Mouse (Mus musculus): Measurements from ENCODE around the gene Olfr91.

The Olfr91 gene

DNA sequence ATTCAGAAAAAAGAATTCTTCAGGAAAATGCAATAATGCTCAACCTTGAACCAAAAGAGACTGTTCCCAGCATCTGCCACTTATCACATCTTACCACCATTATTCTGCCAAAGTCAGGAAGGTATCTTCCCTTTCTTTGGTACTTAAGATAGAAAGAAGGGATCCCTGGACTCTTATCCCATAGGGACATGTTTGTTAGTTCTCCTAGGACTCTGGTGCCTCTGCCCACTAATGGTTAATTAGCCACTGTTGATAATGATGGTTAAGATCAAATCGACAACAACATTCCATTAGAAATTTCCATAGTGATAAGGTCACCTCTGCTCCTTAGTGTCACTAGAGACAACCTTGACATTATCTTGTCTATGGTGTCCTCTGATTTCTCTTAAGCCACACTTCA lies at the start of gene Olfr91:
TSS of gene Olfr91 (minus strand) at position 101 of the 400 bp plus-strand sequence.
- TF ChIP-seq GATA4 (IDR thresholded peaks at IDR 0.05; ENCODE audit: insufficient replicate concordance, low read length): no peak

DNA sequence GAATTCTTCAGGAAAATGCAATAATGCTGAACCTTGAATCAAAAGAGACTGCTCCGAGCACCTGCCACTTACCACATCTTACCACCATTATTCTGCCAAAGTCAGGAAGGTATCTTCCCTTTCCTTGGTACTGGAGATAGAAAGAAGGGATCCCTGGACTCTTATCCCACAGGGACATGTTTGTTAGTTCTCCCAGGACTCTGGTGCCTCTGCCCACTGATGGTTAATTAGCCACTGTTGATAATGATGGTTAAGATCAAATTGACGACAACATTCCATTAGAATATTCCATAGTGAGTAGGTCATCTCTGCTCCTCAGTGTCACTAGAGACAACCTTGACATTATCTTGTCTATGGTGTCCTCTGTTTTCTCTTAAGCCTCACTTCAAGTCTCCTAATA lies 21.9 kb upstream of the Olfr91 start, which contains the start of gene Olfr92:
TSS of gene Olfr92 (minus strand) at position 101 of the 400 bp plus-strand sequence.
- TF ChIP-seq GATA4 (IDR thresholded peaks at IDR 0.05; ENCODE audit: insufficient replicate concordance, low read length): no peak

DNA sequence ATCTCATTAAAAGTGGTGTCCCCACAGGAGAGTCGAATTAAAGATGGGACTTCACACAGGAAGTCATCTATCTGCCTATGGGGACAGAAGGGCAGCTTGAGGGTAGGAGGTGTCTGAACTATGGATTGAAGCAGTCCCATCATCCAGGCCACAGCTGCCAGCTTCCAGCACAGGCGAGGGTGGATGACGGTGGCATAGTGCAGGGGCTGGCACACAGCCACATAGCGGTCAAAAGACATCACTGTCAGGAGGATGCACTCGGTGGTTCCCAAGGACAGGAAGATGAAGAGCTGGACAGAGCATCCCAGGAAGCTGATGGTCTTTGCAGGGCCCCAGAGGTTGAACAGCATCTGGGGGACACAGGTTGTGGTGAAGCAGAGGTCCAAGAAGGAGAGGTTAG lies 4.8 kb downstream of the Olfr91 start:
- TF ChIP-seq GATA4 (IDR thresholded peaks at IDR 0.05; ENCODE audit: insufficient replicate concordance, low read length): no peak

DNA sequence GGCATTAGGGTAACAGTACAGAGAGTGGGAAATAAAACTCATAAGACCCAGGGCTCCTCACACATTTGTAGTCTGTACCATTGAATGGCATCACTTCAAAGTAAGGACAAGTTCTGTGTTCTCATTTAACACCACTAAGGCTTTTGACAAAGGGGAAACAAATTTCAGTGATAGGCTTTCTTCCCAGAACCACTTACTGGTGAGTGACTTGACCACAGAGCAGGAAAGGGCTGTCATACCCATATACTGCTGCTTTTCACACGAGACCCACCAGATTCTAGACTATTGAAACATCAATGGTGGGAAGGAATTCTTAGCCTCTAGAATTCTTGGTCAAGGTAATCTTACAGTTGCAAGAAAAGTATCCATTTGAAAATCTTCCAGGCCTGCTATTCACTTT lies 5.9 kb downstream of the Olfr91 start:
- TF ChIP-seq GATA4 (IDR thresholded peaks at IDR 0.05; ENCODE audit: insufficient replicate concordance, low read length): no peak

DNA sequence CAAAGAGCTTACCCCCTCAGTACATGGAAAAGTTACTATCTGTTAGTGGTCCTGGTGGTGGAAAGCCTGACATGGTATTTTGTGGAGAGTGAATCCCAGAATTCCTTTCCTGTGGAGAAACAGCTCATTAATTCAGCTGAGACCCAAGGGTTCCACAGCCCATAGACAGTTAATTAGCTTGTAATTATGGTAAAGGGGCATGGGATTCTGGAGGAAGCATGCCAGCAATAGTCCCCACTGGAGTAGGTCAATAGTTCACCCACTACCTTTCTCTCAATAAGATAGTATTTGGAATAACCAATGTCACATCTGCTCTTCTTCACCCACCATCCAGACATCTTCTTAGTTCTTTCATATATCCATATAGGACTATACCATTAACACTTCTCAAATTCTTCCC lies 9.7 kb downstream of the Olfr91 start, which contains the start of gene Olfr90:
TSS of gene Olfr90 (minus strand) at position 101 of the 400 bp plus-strand sequence.
- TF ChIP-seq GATA4 (IDR thresholded peaks at IDR 0.05; ENCODE audit: insufficient replicate concordance, low read length): no peak

DNA sequence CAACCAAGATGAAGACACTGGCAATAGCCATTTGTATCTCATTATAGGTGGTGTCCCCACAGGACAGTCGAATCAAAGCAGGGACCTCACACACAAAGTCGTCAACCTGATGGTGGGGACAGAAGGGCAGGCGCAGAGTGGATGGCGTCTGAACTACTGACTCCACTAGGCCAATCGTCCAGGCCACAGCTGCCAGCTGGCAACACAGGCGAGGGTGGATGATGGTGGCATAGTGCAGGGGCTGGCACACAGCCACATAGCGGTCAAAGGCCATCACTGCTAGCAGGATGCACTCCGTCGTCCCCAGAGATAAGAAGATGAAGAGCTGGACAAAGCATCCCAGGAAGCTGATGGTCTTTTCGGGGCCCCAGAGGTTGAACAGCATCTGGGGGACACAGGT lies 12.5 kb downstream of the Olfr91 start:
- no peak; the same call in 1 of the 2 replicates for TF ChIP-seq GATA4 (IDR thresholded peaks at IDR 0.05; ENCODE audit: insufficient replicate concordance, low read length)

DNA sequence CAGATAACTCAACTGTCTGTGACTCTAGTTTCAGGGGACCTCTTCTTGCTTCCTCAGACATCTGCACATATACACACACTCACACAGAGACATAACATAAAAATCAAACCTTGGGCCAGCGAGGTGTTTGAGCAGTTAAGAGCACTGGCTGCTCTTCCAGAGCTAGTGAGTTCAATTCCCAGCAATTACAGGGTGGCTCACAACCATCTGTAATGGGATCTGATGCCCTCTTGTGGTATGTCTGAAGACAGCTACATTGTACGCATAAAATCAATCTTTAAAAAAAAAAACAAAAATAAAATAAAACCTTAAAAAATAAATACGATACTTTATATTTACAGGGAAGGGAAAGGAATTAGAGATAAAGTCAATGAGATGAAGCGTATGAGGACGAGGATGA lies 13.4 kb downstream of the Olfr91 start:
- TF ChIP-seq GATA4 (IDR thresholded peaks at IDR 0.05; ENCODE audit: insufficient replicate concordance, low read length): no peak

DNA sequence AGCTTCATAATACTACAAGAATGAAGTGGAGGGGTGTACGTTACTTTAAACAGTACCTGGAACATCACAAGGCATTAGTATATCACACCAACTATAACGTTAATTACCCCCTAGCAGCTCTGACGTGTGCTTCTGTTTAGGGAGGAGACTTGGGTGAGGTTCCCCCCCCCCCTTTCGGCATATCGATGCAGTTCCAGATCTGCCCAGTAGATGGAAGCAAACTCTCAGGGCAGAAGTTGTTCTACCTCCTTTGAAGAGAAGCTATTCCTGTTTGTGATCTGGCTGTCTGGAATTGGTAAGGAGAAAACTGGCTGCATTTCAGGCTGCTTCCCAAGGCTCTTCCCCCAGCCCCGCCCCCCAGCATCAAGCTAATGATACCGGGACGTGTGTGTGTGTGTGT lies 14.8 kb downstream of the Olfr91 start:
- no peak for TF ChIP-seq GATA4 (IDR thresholded peaks at IDR 0.05; ENCODE audit: insufficient replicate concordance, low read length)

DNA sequence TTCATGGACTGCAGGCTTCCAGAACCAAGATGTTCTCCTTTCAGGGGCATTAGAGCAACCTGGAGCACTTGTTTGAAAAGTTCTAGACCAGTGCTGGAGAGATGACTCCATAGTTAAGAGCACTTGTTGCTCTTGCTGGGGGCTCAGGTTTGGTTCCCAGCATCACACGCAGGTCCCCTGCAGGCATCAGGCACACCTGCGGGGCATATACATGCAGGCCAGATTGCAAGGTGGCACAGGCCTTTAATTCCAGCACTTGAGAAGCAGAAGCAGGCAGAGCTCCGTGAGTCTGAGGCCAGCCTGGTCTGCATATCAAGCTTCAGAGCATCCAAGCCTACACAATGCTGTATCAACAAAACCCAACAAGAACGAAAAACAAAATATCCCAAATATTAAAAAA lies 16.4 kb downstream of the Olfr91 start:
- no peak for TF ChIP-seq GATA4 (IDR thresholded peaks at IDR 0.05; ENCODE audit: insufficient replicate concordance, low read length)

DNA sequence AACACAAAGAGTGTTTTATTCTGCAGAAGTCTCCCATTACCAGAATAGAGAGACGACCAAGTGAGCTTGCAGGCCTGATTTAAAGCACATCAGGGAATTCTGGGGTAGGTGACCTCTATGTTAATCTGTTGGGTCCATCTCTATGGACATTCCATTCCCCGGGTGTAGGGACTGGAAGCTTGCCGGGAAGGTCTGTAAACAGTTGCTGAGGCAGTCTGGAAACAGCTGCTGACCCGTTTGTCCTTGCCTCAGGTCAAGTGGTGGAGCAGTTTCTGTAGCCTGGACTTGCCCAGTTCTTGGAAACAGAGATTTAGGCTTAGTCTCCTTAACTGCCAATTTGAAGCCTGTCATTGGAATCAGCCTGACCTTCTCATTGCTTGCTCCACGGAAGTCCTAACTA lies 18.0 kb downstream of the Olfr91 start:
- TF ChIP-seq GATA4 (IDR thresholded peaks at IDR 0.05; ENCODE audit: insufficient replicate concordance, low read length): no peak

DNA sequence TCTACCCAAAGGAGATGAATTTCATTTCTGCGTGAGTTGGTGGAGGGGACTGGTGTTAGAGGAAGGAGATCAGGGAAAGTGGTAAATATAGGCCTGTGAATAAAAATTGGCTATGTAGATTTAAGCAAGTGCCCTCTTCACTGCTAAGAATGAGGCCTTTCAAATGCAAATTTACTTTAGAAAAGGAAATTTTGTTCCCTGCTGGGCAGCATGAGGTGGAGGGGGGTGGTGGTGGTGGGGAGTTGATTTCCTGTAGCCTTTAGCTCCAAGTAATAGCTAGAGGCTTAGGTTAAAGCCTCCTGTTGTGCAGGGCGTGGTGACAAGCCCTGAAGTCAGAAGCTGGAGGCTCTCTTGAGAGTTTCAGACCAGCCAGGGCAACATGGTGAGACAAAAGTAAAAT lies 19.1 kb downstream of the Olfr91 start:
- no peak for TF ChIP-seq GATA4 (IDR thresholded peaks at IDR 0.05; ENCODE audit: insufficient replicate concordance, low read length)

DNA sequence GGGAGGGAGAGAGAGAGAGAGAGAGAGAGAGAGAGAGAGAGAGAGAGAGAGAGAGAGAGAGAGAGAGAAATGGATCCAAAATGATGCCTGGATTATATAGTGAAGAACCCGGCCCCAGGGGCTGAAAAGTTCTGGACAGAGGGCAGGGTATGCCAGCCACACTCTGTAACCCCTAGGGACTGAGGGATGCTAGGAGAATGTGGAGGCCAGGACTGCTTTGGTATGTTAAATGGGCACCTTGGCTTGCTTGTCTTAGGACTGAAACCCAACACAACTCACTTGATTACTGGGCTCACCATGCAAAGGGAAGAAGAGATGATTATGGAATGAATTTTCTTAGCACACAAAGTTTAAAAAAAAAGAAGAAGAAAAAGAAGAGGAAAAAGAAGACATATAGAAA lies 19.9 kb downstream of the Olfr91 start:
- no peak for TF ChIP-seq GATA4 (IDR thresholded peaks at IDR 0.05; ENCODE audit: insufficient replicate concordance, low read length)

DNA sequence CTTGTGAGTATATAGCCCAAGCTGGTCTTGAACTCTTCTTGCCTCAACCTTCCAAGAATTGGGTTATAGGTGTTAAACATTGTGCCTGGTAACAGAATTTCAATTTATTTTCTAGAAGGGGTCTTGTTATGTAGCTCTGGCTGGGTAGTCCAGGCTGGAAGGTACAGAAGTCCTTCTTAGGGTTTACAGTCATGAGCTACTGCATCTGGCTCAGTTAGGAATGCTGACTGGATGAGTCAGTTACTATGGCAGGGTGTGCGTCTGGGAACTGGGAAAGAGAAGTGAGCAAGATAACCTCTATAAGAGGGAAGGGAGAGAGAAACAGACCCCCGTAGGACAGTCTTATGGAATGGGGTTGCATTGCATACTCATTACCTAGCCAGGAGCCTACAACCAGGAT lies 22.3 kb downstream of the Olfr91 start:
- no peak for TF ChIP-seq GATA4 (IDR thresholded peaks at IDR 0.05; ENCODE audit: insufficient replicate concordance, low read length)

DNA sequence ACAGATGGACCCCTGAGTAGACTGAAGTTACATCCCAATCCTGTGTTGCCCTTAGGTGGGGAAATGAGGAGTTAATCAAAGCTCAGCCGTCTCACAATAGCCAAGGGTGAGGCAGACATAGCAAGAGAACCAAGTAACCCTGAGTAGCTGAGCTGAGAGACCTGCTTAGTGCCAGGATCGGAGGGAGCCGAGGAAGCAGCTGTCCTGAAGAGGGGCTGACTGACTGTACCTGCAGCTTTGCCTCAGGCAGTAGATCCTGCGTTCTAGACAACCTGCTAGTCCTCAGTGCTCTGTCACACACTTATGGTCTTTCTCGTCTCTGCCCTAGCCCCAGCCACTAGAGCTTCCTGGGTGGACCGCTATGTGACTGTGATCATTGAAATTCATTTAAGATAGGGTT lies 22.9 kb downstream of the Olfr91 start:
- TF ChIP-seq GATA4 (IDR thresholded peaks at IDR 0.05; ENCODE audit: insufficient replicate concordance, low read length): no peak

DNA sequence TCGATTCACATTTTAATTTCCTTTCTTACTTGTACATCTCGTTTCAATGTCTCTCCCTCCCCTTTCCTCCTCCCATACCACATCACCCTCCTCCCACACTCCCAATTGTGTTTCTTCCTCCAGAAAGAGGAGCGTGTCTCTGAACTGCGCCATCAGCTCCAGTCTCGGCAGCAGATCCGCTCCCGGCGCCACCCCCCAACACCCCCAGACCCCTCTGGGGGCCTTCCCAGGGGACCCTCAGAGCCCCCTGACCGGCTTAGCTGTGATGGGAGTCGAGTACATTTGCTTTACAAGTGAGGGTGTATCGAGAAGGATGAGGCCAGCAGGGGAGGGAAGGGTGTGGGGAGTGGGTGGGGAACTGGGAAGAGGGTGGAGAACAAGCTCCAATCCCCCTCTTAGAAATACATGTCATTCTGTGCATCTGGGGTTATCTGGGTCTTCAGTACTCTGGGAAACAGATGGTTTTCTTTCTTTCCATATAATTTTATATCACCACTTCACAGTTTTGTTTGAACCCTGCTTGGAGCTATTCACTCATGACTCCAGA lies 25.3 kb downstream of the Olfr91 start:
- no peak for TF ChIP-seq GATA4 (IDR thresholded peaks at IDR 0.05; ENCODE audit: insufficient replicate concordance, low read length)

DNA sequence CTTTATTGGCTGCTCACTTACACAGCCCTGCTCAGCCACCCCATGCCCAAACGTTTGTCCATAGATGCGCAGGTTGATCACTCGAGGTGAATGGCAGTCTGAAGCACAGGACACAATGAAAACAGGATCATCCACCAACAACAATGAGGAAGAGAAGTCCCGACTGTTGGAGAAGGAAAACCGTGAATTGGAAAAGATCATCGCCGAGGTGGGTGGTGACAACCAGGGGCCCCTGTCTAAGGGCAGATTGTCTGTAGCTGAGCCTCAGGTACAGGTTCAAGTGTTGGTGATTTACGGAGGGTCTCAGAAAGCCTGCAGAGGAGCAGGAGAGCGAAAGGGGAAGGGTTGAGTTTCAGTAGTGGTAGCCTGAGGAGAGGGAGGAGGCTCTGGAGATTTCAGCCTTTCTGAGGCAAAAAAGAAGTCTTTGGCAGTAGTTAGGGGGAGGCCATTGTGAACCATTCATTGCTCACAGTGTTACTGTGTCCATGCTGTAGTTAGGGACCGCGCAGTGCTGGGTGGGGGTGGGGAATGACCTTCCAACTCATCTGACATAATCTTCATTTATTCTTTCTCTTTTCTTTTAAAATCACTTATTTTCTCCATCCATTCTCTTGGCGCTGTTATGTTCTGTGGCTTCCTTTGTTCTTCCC lies 25.9 kb downstream of the Olfr91 start:
- TF ChIP-seq GATA4 (IDR thresholded peaks at IDR 0.05; ENCODE audit: insufficient replicate concordance, low read length): no peak

DNA sequence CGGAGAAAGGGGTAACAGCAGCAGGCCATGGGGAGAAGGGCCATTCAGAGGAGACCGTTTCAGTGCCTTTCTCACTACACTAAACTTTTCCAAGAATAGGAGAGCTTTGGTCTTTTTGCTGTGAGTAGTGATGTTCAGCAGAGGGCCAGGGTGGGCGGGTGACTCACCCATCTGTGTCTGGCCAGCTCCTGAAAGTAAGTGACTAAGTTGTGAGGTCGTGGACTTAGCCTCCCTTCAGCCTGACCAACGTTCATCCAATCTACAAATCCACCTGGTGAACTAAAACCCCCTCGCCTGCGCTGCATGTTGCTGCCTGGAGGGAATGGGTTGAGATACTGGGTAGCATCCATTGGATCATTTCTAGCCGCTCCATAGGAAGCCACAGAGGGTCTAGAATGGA lies 28.0 kb downstream of the Olfr91 start:
- TF ChIP-seq GATA4 (IDR thresholded peaks at IDR 0.05; ENCODE audit: insufficient replicate concordance, low read length): no peak

Measured in liver, adult (tissue).